Mouse (Mus musculus): ENCODE results near the gene Stat4.

Gene Stat4

DNA sequence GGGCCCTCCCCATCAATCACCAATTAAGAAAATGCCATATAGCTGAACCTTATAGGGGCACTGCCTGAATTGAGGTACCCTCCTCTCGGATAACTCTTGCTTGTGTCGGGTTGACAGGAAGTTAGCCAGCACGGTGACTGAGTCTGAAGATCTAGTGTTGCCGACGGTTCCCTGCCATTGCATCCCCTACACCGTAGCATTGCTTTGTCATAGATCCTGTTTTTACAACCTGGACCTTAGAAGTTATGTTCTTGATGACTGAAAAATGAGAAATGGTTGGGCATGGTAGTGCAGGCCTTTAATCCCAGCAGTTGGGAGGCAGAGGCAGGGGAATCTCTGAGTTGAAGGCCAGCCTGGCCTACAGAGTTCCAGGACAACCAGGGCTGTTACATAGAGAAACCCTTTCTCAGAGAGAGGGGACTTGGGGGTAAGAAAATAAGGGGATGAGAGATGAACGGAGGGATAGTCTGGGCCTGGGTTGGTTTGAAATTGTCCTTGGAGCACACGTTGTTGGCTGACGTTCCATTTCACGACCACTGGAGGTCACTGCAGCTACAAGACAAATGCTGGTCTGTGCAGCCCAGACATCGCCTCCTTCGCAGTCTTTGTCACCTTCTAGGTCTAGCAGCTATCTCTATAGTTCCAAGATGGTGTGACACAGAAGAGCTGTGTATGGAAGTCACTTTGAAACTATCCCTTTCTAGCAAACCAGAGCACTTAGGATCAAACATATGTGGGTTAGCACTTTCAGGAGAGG is 159.4 kb downstream of the Stat4 start:
- peak; percentile 28 for DNase-seq (ENCODE audit: low read depth, low spot score)

DNA sequence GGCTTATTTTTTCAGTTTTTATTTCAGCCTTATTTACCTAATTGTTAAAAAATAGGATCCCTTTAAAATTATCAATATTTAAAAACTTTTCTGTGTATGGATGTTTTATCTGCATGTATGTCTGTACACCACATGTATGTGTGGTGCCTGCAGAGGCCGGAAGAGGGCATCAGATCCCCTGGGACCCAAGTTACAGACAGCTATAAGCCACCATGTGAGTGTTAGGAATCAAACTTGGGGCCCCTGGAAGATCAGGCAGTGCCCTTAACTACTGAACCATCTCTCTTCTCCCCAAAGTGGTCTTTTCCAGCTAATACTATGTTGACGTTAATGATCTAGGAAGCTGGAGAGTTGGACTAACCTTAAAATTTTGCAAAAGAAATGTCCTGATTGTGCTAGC is 160.5 kb downstream of the Stat4 start:
- DNase-seq (ENCODE audit: low read depth, low spot score), result no peak

DNA sequence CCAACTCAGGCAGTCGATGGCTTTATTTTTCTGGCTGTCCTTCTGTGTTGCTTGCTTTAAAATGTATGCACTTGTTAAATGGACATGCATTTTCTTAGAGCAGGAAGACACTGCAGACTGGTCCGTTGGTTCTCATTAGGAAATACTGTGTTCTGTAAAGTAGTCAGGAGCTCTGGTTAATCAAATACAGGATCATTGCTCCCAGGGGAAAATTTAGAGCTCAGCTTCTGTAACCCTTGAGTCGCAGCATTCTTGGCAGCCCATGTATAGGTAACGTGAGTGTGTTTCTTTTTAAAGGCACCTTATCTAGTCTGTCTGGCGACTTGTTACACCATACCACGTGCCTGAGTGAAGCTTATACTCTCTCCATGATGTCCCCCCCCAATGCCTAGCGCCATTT is 161.2 kb downstream of the Stat4 start:
- DNase-seq (ENCODE audit: low read depth, low spot score), result no peak

DNA sequence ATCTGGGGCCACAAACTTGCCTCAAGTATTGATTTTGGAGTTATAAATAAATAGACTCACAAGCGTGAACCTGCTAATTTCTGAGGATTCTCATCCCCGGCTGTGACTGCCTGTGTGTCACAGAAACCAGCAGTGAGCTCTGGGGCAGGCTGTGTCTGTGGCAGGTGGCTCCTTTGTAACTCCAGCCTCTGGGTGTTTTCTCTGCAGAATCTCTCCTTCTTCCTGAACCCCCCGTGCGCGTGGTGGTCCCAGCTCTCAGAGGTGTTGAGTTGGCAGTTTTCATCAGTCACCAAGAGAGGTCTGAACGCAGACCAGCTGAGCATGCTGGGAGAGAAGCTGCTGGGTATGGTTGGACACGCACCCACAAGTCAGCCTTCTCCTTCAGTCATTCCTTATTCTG is 161.7 kb downstream of the Stat4 start:
- no peak for DNase-seq (ENCODE audit: low read depth, low spot score)

DNA sequence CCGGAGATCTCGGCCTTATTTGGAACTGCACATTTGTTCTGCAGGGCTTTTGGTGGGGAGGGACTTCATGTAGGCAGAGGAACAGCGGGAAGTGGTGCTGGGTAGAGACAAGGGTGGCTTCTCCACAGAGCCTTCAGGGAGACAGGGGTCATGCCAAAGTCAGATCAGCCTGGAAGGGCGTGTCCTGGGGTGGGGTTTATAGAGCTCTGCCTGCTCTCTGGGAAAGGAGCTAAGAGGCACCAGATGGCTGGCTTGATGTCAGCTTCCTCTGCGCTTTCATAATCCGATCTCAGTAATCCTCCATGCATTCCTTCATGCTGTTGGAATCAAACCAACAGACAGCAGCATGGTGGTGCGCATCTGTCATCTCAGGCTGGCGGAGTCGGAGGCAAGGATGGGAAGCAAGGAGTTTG is 163.0 kb downstream of the Stat4 start:
- DNase-seq (ENCODE audit: low read depth, low spot score), result no peak

DNA sequence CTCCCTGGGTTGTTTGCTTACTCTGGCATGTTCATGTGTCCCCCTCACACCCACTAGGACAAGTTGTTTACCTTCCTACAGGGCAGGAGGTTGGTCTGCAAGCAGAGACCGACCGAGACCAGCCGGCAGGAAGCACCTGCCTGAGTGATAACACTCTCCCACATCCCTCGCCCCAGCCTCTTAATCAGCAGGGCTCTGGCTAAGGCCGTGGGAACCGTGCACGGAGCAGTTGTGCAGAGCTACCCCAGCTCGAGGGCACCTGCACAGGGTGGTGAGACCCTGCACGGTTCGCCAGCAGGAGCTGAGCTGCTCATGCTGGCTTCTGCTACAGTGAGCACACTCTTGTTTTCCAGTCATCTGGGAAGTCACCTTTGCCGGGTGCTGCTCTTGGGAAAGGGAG is 163.7 kb downstream of the Stat4 start:
- no peak for DNase-seq (ENCODE audit: low read depth, low spot score)

DNA sequence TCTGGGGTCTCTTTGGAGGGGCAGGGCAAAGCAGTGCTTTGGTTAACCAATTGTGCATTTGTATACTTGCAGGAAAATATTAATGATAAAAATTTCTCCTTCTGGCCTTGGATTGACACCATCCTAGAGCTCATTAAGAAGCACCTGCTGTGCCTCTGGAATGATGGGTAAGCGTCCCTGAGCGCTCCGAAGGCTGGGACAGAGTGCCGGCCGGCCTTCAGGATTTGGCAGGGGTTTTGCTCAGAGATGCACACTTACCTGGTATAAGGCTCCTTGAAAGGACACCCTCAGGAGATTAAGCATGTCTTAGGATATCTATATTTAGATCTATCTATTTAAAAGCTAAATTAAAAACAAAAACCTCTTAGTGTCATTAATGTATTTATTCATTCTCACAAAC is 164.2 kb downstream of the Stat4 start:
- DNase-seq (ENCODE audit: low read depth, low spot score), result no peak

DNA sequence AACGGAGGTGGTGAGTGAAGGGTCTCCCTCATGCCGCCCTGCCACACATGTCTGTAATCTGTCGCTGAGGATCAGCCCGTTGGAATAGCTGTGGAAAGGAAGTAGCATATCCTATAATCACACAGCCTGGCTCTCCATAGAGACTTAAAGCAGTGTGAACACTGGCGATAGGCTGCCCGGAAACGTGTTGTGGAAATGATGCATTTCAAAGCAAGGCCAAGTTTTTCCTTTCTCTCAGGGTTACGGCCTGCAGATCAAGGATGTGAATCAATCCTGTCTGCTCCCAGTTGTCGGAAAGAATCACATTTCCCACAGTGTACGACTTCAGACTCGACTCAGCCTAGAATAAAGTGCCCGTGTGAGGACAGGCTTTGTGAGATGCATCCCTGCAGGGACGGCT is 165.4 kb downstream of the Stat4 start:
- DNase-seq (ENCODE audit: low read depth, low spot score), result no peak

DNA sequence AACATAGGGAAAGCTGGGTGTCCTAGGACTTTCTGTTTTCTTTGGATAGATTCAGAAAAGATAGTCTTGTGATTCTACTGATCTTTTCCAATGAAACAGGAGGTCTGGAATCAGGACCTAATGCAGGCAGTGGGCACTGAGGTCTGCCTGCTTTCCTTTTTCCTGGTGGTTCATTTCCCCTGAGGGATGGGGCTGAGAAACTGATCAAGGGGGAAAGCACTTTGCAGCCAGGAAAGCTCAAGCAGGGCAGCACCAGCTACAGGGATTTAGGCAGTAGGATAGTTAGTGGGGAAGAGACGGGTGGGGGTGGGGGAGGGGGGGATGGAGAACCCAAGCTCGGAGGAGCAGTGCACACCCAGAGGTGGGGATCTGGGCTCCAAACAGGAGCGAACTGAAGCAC is 166.0 kb downstream of the Stat4 start:
- DNase-seq (ENCODE audit: low read depth, low spot score), result no peak

DNA sequence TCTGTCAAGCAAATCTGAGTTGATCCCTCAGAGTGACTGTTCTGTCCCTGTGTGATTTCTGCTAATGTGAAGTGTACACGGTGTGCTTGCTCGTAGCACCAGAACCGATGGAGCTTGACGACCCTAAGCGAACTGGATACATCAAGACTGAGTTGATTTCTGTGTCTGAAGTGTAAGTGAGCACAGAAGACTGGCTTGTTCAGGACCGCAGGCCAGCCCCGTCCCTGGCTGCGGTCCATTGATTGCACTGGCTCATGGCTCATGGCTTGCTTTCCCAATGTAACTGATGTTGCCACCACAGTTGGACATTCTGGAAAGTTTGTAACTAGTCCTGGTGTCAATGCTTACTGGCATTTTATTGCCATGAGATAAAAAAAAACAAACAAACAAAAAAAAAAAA is 167.9 kb downstream of the Stat4 start:
- no peak for DNase-seq (ENCODE audit: low read depth, low spot score)

DNA sequence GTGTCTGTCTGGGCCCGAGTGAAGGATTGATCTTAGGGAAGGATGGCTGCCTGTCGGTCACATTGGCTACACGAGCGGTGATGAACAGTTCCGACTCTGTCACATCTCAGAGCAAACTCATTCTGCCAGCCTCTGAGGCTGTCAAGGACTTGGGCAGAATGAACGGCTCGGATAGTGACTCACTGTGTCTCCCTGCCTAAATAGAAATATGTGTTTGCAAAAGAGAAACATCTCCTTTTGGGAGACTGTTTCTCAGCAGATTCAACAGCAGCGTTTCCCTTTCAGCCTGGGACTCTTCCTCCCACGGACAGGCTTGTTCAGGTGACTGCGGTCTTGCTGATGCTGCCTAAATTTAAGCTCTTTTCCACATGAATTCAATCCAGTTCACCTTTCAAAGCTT is 169.4 kb downstream of the Stat4 start:
- DNase-seq (ENCODE audit: low read depth, low spot score), result no peak

Measured in WW6 (cell line).